Mouse (Mus musculus) limb, embryonic 14.5 days (tissue): ENCODE results near the gene Dcbld2. TPM values are rescaled to one million over a fixed set of nuclear protein-coding genes. Genes with fewer than 3 reads are reported as not detected.

Experiments
- ATAC-seq: fragments of 200-750 bp; cut with Nextera tagmentation; 2 replicates; pipeline ENCODE4 v1.8.0; 2017; ENCODE audit warnings: low read depth, moderate number of reproducible peaks, moderate TSS enrichment; ENCODE audit not compliant: low FRiP score
- DNase-seq: peaks from one replicate; pipeline ENCODE4 v3.0.0-alpha.2; 2015; ENCODE audit warnings: low spot score
- H3K27ac ChIP-seq: fragments of 300-500 bp; sonication (generic); replicated peaks from 2 replicates; pipeline ENCODE4 v1.5.1; 2014; ENCODE audit warnings: low read depth, mild to moderate bottlenecking, low read length, moderate library complexity, mixed read lengths
- H3K27me3 ChIP-seq: fragments of 300-500 bp; sonication (generic); 2 replicates; pipeline ENCODE4 v1.6.1; 2014; ENCODE audit warnings: low read length, mixed read lengths; ENCODE audit not compliant: control insufficient read depth, insufficient read depth
- H3K36me3 ChIP-seq: fragments of 300-500 bp; sonication (generic); 2 replicates; pipeline ENCODE4 v1.6.1; 2014; ENCODE audit warnings: mild to moderate bottlenecking, low read length, moderate library complexity, mixed read lengths; ENCODE audit not compliant: control insufficient read depth, insufficient read depth
- H3K4me1 ChIP-seq: fragments of 300-500 bp; sonication (generic); 2 replicates; pipeline ENCODE4 v1.6.1; 2014; ENCODE audit warnings: antibody characterized with exemption, low read length, mixed read lengths; ENCODE audit not compliant: control insufficient read depth, insufficient read depth
- H3K4me2 ChIP-seq: fragments of 300-500 bp; sonication (generic); replicated peaks from 2 replicates; pipeline ENCODE4 v1.6.1; 2014; ENCODE audit warnings: low read depth, mild to moderate bottlenecking, low read length, moderate library complexity; ENCODE audit not compliant: severe bottlenecking
- H3K4me3 ChIP-seq: fragments of 300-500 bp; sonication (generic); replicated peaks from 2 replicates; pipeline ENCODE4 v1.5.1; 2014; ENCODE audit warnings: low read length
- H3K9ac ChIP-seq: fragments of 300-500 bp; sonication (generic); 2 replicates; pipeline ENCODE4 v1.6.1; 2014; ENCODE audit warnings: mild to moderate bottlenecking, low read depth, low read length, moderate library complexity; ENCODE audit not compliant: severe bottlenecking
- H3K9me3 ChIP-seq: fragments of 300-500 bp; sonication (generic); 2 replicates; pipeline ENCODE4 v1.6.1; 2016; ENCODE audit warnings: low read length; ENCODE audit not compliant: control insufficient read depth
- POLR2A ChIP-seq: fragments of 200-500 bp; IDR thresholded peaks from 2 replicates; pipeline ENCODE4 v1.8.0; 2012; ENCODE audit warnings: inconsistent platforms, mild to moderate bottlenecking, moderate library complexity, borderline replicate concordance; ENCODE audit not compliant: insufficient read depth, insufficient read length; ENCODE audit errors: extremely low read depth
- WGBS: fragments of 180-500 bp; shearing (Covaris S2); extraction: QIAGEN DNeasy Blood & Tissue Kit; methylation state at CpG from one replicate; pipeline ENCODE4 v1.1.7; 2014; 5-methylcytosine and 5-hydroxymethylcytosine counted together
- polyA plus RNA-seq, 2 experiments: library from polyadenylated mRNA; depleted of rRNA in 1 of 2; stranded (reverse) in 1 of 2; unstranded in 1 of 2; fragments of >200 nt; fragmentation: Nextera tagmentation in 1 of 2; extraction: Ambion mirVana in 1 of 2; gene quantifications; 2 replicates each; pipeline versions ENCODE4 v1.2.1 to v1.2.3; 2012 to 2014

Dcbld2 gene
- polyA plus RNA-seq, 2 experiments: 10.0 to 22.8 TPM

- no peak overlapping the region for H3K4me2 ChIP-seq
- no peaks in the 10 kb centered on the region for H3K4me1 ChIP-seq
- H3K27me3 ChIP-seq: no peaks in the 10 kb centered on the region
- DNase-seq (no peak), ATAC-seq (no peak)
- H3K9me3 ChIP-seq: no peaks in the 10 kb centered on the region
- TF ChIP-seq POLR2A: no peak
- H3K4me3 ChIP-seq: no peak overlapping the region
- no peak overlapping the region for H3K9ac ChIP-seq
- H3K27ac ChIP-seq: no peak overlapping the region
- 69% methylated on average over 2 of the region's 2 CpGs for WGBS
- peaks cover 29% of the 10 kb centered on the region for H3K36me3 ChIP-seq
Measured at GRCm38 (mm10) chr16:58476363-58476762, 68.1 kb downstream of the Dcbld2 start.

GRCm38 (mm10) chr16:58479898-58480448 lies 71.7 kb downstream of the Dcbld2 start:
- ATAC-seq: no peak
- H3K27ac ChIP-seq: no peak overlapping the region
- no peak overlapping the region for H3K9ac ChIP-seq
- H3K9me3 ChIP-seq: no peaks in the 10 kb centered on the region
- peaks cover 14% of the 10 kb centered on the region for H3K36me3 ChIP-seq
- H3K27me3 ChIP-seq: no peaks in the 10 kb centered on the region
- no peak overlapping the region for H3K4me2 ChIP-seq
- H3K4me3 ChIP-seq: no peak overlapping the region
- H3K4me1 ChIP-seq: no peaks in the 10 kb centered on the region
- no peak for TF ChIP-seq POLR2A
- DNase-seq: no peak
- WGBS: 86% methylated on average over 4 of the region's 4 CpGs

GRCm38 (mm10) chr16:58481219-58481905 lies 73.1 kb downstream of the Dcbld2 start:
- no peak for ATAC-seq
- H3K4me1 ChIP-seq: no peaks in the 10 kb centered on the region
- DNase-seq: no peak
- no peak overlapping the region for H3K9ac ChIP-seq
- H3K27ac ChIP-seq: no peak overlapping the region
- H3K9me3 ChIP-seq: no peaks in the 10 kb centered on the region
- no peak for TF ChIP-seq POLR2A
- H3K27me3 ChIP-seq: no peaks in the 10 kb centered on the region
- 74% methylated on average over 9 of the region's 9 CpGs for WGBS
- H3K36me3 ChIP-seq: peaks cover 11% of the 10 kb centered on the region; the same call in 1 of the 2 replicates
- H3K4me3 ChIP-seq: no peak overlapping the region
- no peak overlapping the region for H3K4me2 ChIP-seq

GRCm38 (mm10) chr16:58481906-58482270 lies 73.6 kb downstream of the Dcbld2 start:
- no peak overlapping the region for H3K27ac ChIP-seq
- H3K4me2 ChIP-seq: no peak overlapping the region
- H3K9me3 ChIP-seq: no peaks in the 10 kb centered on the region
- peaks cover 11% of the 10 kb centered on the region; the same call in 1 of the 2 replicates for H3K36me3 ChIP-seq
- H3K4me1 ChIP-seq: no peaks in the 10 kb centered on the region
- no peak for TF ChIP-seq POLR2A
- no peaks in the 10 kb centered on the region for H3K27me3 ChIP-seq
- ATAC-seq (no peak), DNase-seq (no peak)
- WGBS: 78% methylated on average over 5 of the region's 5 CpGs
- H3K9ac ChIP-seq: no peak overlapping the region
- no peak overlapping the region for H3K4me3 ChIP-seq

- no peak for ATAC-seq
- no peak for DNase-seq
- Histone ChIP-seq H3K36me3 (peaks cover 11% of the 10 kb centered on the region; the same call in 1 of the 2 replicates), H3K4me1 (no peaks in the 10 kb centered on the region), H3K27ac (no peak overlapping the region), H3K4me3 (no peak overlapping the region), H3K9me3 (no peaks in the 10 kb centered on the region), H3K27me3 (no peaks in the 10 kb centered on the region), H3K9ac (no peak overlapping the region), H3K4me2 (no peak overlapping the region)
- 61% methylated on average over 3 of the region's 3 CpGs for WGBS
- TF ChIP-seq POLR2A: no peak
Measured at GRCm38 (mm10) chr16:58482296-58482695, 74.1 kb downstream of the Dcbld2 start.

GRCm38 (mm10) chr16:58487861-58488260 lies 79.6 kb downstream of the Dcbld2 start:
- 91% methylated on average over 6 of the region's 6 CpGs for WGBS
- H3K27me3 ChIP-seq: no peaks in the 10 kb centered on the region
- H3K9ac ChIP-seq: no peak overlapping the region
- no peak overlapping the region for H3K27ac ChIP-seq
- H3K36me3 ChIP-seq: peaks cover 13% of the 10 kb centered on the region
- H3K4me2 ChIP-seq: no peak overlapping the region
- DNase-seq (no peak), ATAC-seq (no peak)
- no peaks in the 10 kb centered on the region for H3K4me1 ChIP-seq
- no peak overlapping the region for H3K4me3 ChIP-seq
- H3K9me3 ChIP-seq: no peaks in the 10 kb centered on the region
- TF ChIP-seq POLR2A: no peak
